Mouse (Mus musculus) intestine, postnatal 0 days (tissue): ENCODE measurements at regions not wholly inside any gene's neighbourhood (a gene's known extent, or its start where the extent isn't known, plus 50 kb on each side); places are given as distances from the start of the nearest gene placed in this dataset.

Experiments
- ATAC-seq: fragments of 200-750 bp; cut with Nextera tagmentation; 2 replicates; pipeline ENCODE4 v1.8.0; 2017; ENCODE audit warnings: mild to moderate bottlenecking, moderate TSS enrichment, moderate library complexity
- H3K27ac ChIP-seq: fragments of 300-500 bp; sonication (generic); 2 replicates; pipeline ENCODE4 v1.5.1; 2014; ENCODE audit warnings: mild to moderate bottlenecking, low read depth, low read length, moderate library complexity
- H3K27me3 ChIP-seq: fragments of 300-500 bp; sonication (generic); replicated peaks from 2 replicates; pipeline ENCODE4 v1.6.1; 2014; ENCODE audit warnings: low read length, mixed read lengths; ENCODE audit not compliant: control insufficient read depth, insufficient read depth
- H3K36me3 ChIP-seq: fragments of 300-500 bp; sonication (generic); 2 replicates; pipeline ENCODE4 v1.6.1; 2014; ENCODE audit warnings: mild to moderate bottlenecking, moderate library complexity; ENCODE audit not compliant: control insufficient read depth, insufficient read depth
- H3K4me1 ChIP-seq: fragments of 300-500 bp; sonication (generic); replicated peaks from 2 replicates; pipeline ENCODE4 v1.6.1; 2014; ENCODE audit warnings: antibody characterized with exemption, low read length, mixed read lengths; ENCODE audit not compliant: control insufficient read depth, insufficient read depth
- H3K4me2 ChIP-seq: fragments of 300-500 bp; sonication (generic); replicated peaks from 2 replicates; pipeline ENCODE4 v1.6.1; 2014; ENCODE audit warnings: low read depth, mild to moderate bottlenecking, moderate library complexity
- H3K4me3 ChIP-seq: fragments of 300-500 bp; sonication (generic); 2 replicates; pipeline ENCODE4 v1.5.1; 2014; ENCODE audit warnings: low read depth, low read length
- H3K9ac ChIP-seq: fragments of 300-500 bp; sonication (generic); 2 replicates; pipeline ENCODE4 v1.6.1; 2014; ENCODE audit warnings: mild to moderate bottlenecking, low read depth, low read length
- H3K9me3 ChIP-seq: fragments of 300-500 bp; sonication (generic); 2 replicates; pipeline ENCODE4 v1.6.1; 2016; ENCODE audit warnings: mixed run types; ENCODE audit not compliant: control insufficient read depth
- CTCF ChIP-seq: sonication (generic); IDR thresholded peaks from 2 replicates; pipeline ENCODE4 v1.5.1; 2016; ENCODE audit warnings: low read depth, mild to moderate bottlenecking, control low read depth, antibody characterized with exemption, moderate library complexity
- WGBS: fragments of 180-500 bp; shearing (Covaris S2); extraction: QIAGEN DNeasy Blood & Tissue Kit; methylation state at CpG from one replicate; pipeline ENCODE4 v1.1.7; 2014; 5-methylcytosine and 5-hydroxymethylcytosine counted together

DNA sequence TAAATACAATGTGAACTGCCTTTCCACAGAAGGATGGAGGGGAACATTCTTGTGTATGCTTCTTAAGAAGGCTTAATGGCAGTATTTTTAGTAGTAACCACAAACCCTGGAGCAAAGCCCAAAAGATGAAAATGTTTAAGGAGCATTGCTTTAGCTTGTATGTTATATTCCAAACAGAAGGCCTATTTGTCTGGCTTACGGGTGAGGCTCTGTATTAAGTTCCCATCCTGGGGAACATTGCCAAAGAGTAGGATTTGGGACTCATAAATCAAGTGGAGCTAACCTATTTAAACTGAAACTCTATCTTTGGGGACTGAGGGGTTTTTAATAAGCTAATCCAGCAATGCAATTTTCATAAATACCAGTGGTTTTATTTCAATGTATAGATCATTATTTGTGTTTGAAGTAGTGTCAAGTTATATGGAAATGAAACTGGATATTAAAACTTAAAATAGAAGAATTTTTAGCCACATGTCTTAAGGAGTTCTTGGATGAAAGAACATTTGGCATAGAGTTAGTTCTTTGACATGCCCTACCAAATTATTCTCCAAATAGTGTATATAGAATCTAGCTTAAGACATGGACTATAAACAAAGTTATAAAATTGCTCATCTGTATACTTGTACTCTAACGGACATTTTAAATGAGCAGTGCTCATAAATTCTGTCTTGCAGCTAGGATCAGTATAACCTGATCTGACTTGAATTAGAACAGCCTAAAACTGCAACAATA, 401.7 kb upstream of the Actbl2 start:
- no peak for ATAC-seq
- Histone ChIP-seq H3K4me3 (no peak overlapping the region), H3K36me3 (no peaks in the 10 kb centered on the region)

DNA sequence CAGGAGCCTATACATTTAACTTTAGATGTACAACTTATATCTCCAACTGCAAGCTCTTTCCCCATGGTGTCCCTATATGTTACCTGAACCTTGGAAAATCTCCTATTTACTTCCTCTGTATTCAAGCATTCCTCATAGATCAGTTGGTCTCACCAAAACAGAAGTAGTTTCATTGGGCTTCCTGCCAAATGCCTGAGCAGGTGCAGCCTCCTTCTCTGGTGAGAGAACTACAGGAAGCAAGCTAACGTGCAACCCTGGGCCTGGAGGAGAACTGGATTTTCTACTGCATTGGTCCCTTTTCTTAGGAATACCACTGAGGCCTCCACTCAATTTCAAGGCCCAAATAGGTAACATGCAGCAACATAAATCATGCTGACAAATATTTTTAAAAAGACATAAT, 400.6 kb upstream of the Actbl2 start:
- no peaks in the 10 kb centered on the region for H3K9me3 ChIP-seq
- H3K27me3 ChIP-seq, result no peaks in the 10 kb centered on the region
- no peak overlapping the region for H3K4me2 ChIP-seq
- ATAC-seq, result no peak
- no peak for TF ChIP-seq CTCF
- no peak overlapping the region for H3K9ac ChIP-seq
- H3K27ac ChIP-seq, result no peak overlapping the region
- no peak overlapping the region for H3K4me3 ChIP-seq
- no peaks in the 10 kb centered on the region for H3K4me1 ChIP-seq
- 37% methylated on average over 1 of the region's 1 CpGs for WGBS
- H3K36me3 ChIP-seq, result no peaks in the 10 kb centered on the region

More for the DNA sequence above, 401.7 kb upstream of the Actbl2 start:
- no peak overlapping the region for H3K9ac ChIP-seq
- no peaks in the 10 kb centered on the region for H3K27me3 ChIP-seq
- no peak overlapping the region for H3K4me2 ChIP-seq
- H3K9me3 ChIP-seq, result no peaks in the 10 kb centered on the region
- 61% methylated on average over 2 of the region's 2 CpGs for WGBS
- TF ChIP-seq CTCF, result no peak
- no peaks in the 10 kb centered on the region for H3K4me1 ChIP-seq
- no peak overlapping the region for H3K27ac ChIP-seq

DNA sequence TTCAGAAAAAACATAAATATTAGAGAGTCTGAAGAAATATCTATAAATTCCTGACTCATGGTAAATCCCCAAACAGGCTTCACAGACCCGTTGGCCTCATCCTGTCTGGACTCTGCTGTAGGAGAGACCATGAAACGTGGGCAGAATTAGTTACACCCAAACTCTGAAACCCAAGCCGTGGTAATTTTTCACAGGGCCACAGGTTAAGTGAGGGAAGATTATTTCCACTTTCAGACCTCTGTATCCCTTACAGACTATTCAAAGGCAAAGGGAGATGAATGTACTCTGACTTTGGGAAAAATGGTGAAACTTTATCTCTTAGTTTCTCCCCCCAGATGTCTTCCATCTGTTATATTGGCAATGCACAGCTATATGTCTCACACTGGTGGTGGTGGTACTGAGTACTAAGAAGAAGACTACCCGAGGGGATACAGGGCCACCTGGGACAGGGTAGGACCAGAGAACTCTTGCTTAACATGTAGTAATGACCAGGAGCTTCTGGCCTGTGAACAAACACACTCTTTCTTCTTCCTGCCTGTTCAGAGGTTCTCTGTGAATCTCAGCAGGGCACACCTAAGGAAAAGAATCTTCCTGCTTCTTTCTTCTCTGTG, 388.8 kb upstream of the Actbl2 start:
- no peak for ATAC-seq
- WGBS, result 73% methylated on average over 4 of the region's 4 CpGs
- no peaks in the 10 kb centered on the region for H3K27me3 ChIP-seq
- no peak overlapping the region for H3K9ac ChIP-seq
- no peaks in the 10 kb centered on the region for H3K36me3 ChIP-seq
- no peaks in the 10 kb centered on the region for H3K9me3 ChIP-seq
- H3K4me3 ChIP-seq, result no peak overlapping the region
- H3K4me2 ChIP-seq, result no peak overlapping the region
- no peak overlapping the region for H3K27ac ChIP-seq
- TF ChIP-seq CTCF, result no peak
- H3K4me1 ChIP-seq, result no peaks in the 10 kb centered on the region

DNA sequence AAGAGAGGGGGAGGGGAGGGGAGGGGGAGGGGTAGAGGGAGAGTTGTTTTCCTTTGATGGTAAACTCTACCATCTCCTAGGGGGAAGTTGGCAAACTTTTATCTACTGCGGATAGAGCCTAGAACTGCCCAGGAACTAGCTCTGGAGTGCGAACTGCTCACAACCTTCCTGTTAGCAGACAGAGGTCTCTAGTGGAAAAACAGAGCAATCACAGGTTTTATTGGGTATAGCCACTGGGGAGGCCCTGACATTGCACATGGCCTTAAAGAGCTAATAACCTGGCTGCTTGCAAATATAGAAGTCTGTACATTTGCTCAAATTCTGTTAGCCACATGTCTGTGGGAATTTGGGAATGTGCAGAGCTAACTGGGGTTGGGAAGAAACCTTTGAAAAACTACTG, 388.1 kb upstream of the Actbl2 start:
- ATAC-seq, result no peak
- Histone ChIP-seq H3K36me3 (no peaks in the 10 kb centered on the region), H3K27ac (no peak overlapping the region), H3K9me3 (no peaks in the 10 kb centered on the region), H3K9ac (no peak overlapping the region), H3K27me3 (no peaks in the 10 kb centered on the region), H3K4me1 (no peaks in the 10 kb centered on the region), H3K4me2 (no peak overlapping the region), H3K4me3 (no peak overlapping the region)
- peak; percentile 66 for TF ChIP-seq CTCF
- WGBS, result 57% methylated on average over 2 of the region's 2 CpGs

DNA sequence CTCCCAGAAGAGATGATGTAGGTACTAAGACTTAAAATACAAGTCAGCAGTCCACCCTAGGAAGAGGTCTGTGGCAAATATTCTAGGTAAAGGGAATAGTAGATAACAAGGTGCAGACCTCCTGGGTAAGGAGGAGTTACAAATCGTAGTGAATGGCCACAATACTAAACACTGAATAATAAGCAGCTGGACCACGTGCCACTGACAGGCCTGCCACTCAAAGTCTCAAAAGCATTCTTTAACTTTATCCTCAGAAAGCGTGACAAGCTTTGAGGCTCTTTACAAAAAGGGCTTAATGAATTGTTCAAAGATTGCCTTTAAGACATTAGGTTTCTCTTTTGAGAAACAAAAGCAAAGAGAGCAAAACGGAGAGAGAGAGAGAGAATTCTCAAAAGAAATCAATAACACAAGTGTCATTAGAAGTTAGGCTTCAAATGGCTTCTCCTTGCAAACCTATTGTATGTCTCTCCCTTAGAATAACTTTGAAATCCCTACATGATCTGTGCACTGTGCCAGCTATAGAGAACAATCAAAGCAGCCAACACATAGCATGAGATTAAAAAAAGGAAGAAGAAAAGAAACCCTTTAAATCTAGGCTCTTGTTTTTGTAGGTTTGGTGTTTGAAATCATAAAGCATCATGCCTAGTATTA, 383.6 kb upstream of the Actbl2 start:
- no peak for ATAC-seq
- Histone ChIP-seq H3K4me1 (no peaks in the 10 kb centered on the region), H3K9me3 (no peaks in the 10 kb centered on the region), H3K36me3 (no peaks in the 10 kb centered on the region), H3K27ac (no peak overlapping the region), H3K27me3 (no peaks in the 10 kb centered on the region), H3K4me3 (no peak overlapping the region), H3K9ac (no peak overlapping the region), H3K4me2 (no peak overlapping the region)
- 73% methylated on average over 4 of the region's 4 CpGs for WGBS
- no peak for TF ChIP-seq CTCF

DNA sequence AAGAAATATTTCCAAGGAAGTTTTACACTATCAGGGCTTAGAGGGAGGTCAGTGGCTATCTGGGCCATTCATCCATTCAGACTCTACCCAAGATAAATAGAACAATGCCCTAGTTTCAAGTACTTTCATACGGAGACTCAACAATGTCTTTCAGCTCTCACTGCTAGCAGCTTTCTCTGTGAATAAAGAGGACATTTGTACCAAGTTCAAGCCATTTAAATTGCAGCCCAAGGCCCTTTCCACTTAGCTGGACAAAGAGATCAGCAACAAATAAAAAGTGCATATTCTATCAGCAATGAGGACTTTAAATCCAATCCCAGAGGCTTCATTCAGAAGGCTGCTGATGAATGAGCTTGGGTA, 383.1 kb upstream of the Actbl2 start:
- 56% methylated on average over 1 of the region's 1 CpGs for WGBS

More for the DNA sequence above, 383.1 kb upstream of the Actbl2 start:
- no peak for TF ChIP-seq CTCF
- no peak for ATAC-seq
- no peak overlapping the region for H3K9ac ChIP-seq
- no peaks in the 10 kb centered on the region for H3K4me1 ChIP-seq
- no peaks in the 10 kb centered on the region for H3K9me3 ChIP-seq
- H3K4me2 ChIP-seq, result no peak overlapping the region
- no peaks in the 10 kb centered on the region for H3K36me3 ChIP-seq
- no peak overlapping the region for H3K27ac ChIP-seq
- no peaks in the 10 kb centered on the region for H3K27me3 ChIP-seq
- H3K4me3 ChIP-seq, result no peak overlapping the region
